Mouse (Mus musculus) liver, embryonic 12.5 days (tissue): ENCODE measurements around the gene Myh14. TPM values are rescaled to one million over a fixed set of nuclear protein-coding genes. Genes with fewer than 3 reads are reported as not detected.
A peak's percentile ranks its signal among the peaks of the same experiment; 100 is the strongest.

ENCODE experiments used
- ATAC-seq: fragments of 200-750 bp; cut with Nextera tagmentation; 2 replicates; pipeline ENCODE4 v1.8.0; 2017; ENCODE audit warnings: moderate number of reproducible peaks, mild to moderate bottlenecking, moderate library complexity
- H3K27ac ChIP-seq: fragments of 300-500 bp; sonication (generic); 2 replicates; pipeline ENCODE4 v1.5.1; 2016; ENCODE audit warnings: mild to moderate bottlenecking
- H3K27me3 ChIP-seq: fragments of 300-500 bp; sonication (generic); replicated peaks from 2 replicates; pipeline ENCODE4 v1.6.1; 2016; ENCODE audit warnings: mild to moderate bottlenecking, moderate library complexity
- H3K36me3 ChIP-seq: fragments of 300-500 bp; sonication (generic); 2 replicates; pipeline ENCODE4 v1.6.1; 2016; ENCODE audit warnings: mild to moderate bottlenecking, moderate library complexity
- H3K4me1 ChIP-seq: fragments of 300-500 bp; sonication (generic); 2 replicates; pipeline ENCODE4 v1.6.1; 2016
- H3K4me2 ChIP-seq: fragments of 300-500 bp; sonication (generic); 2 replicates; pipeline ENCODE4 v1.6.1; 2016; ENCODE audit warnings: mild to moderate bottlenecking, moderate library complexity
- H3K4me3 ChIP-seq: fragments of 300-500 bp; sonication (generic); 2 replicates; pipeline ENCODE4 v1.5.1; 2016; ENCODE audit warnings: mild to moderate bottlenecking, moderate library complexity
- H3K9ac ChIP-seq: fragments of 300-500 bp; sonication (generic); 2 replicates; pipeline ENCODE4 v1.6.1; 2016; ENCODE audit warnings: mild to moderate bottlenecking, moderate library complexity
- H3K9me3 ChIP-seq: fragments of 300-500 bp; sonication (generic); replicated peaks from 2 replicates; pipeline ENCODE4 v1.6.1; 2016; ENCODE audit warnings: mild to moderate bottlenecking, moderate library complexity
- WGBS: fragments of 180-500 bp; shearing (Covaris S2); methylation state at CpG from one replicate; pipeline ENCODE4 v1.1.7; 2016; ENCODE audit not compliant: insufficient replicate concordance; 5-methylcytosine and 5-hydroxymethylcytosine counted together
- polyA plus RNA-seq: library from polyadenylated mRNA; unstranded; fragments of >200 nt; fragmentation: Nextera tagmentation; extraction: Ambion mirVana; gene quantifications from 2 replicates; pipeline ENCODE4 v1.2.1, GENCODE M21; 2016

Myh14 gene
- polyA plus RNA-seq, 1 experiment from 2014 or later = 0.13 TPM

GRCm38 (mm10) chr7:44606171-44606901 is 64.3 kb downstream of the Myh14 start:
- H3K27ac ChIP-seq = no peak overlapping the region
- no peaks in the 10 kb centered on the region for H3K4me1 ChIP-seq
- H3K9me3 ChIP-seq = no peaks in the 10 kb centered on the region
- H3K27me3 ChIP-seq = peaks cover 89% of the 10 kb centered on the region
- WGBS = 8% methylated on average over 29 of the region's 29 CpGs
- peak; percentile 30; the same call in 1 of the 2 replicates for ATAC-seq
- no peak overlapping the region for H3K4me3 ChIP-seq
- no peaks in the 10 kb centered on the region for H3K36me3 ChIP-seq
- no peak overlapping the region for H3K4me2 ChIP-seq
- no peak overlapping the region for H3K9ac ChIP-seq

- 38% methylated on average over 7 of the region's 7 CpGs for WGBS
- peaks cover 93% of the 10 kb centered on the region for H3K27me3 ChIP-seq
- no peaks in the 10 kb centered on the region for H3K36me3 ChIP-seq
- no peak for ATAC-seq
- no peaks in the 10 kb centered on the region for H3K4me1 ChIP-seq
- H3K4me3 ChIP-seq = no peak overlapping the region
- H3K9me3 ChIP-seq = no peaks in the 10 kb centered on the region
- no peak overlapping the region for H3K4me2 ChIP-seq
- no peak overlapping the region for H3K27ac ChIP-seq
- no peak overlapping the region for H3K9ac ChIP-seq
Observed at GRCm38 (mm10) chr7:44605436-44605835, 65.2 kb downstream of the Myh14 start.

- no peak for ATAC-seq
- peaks cover 93% of the 10 kb centered on the region for H3K27me3 ChIP-seq
- no peaks in the 10 kb centered on the region for H3K9me3 ChIP-seq
- H3K36me3 ChIP-seq = no peaks in the 10 kb centered on the region
- H3K27ac ChIP-seq = no peak overlapping the region
- H3K4me2 ChIP-seq = peak overlapping the region; percentile 50
- 0 out of 2 replicates have a peak overlapping the region, but pooled peaks have one; percentile 26 for H3K4me3 ChIP-seq
- no peaks in the 10 kb centered on the region for H3K4me1 ChIP-seq
- no peak overlapping the region for H3K9ac ChIP-seq
- whole genome bisulfite sequencing = 5% methylated on average over 8 of the region's 8 CpGs
Observed at GRCm38 (mm10) chr7:44604619-44605018, 66.0 kb downstream of the Myh14 start.

GRCm38 (mm10) chr7:44604139-44604606 is 66.5 kb downstream of the Myh14 start:
- peak overlapping the region; percentile 26 for H3K4me3 ChIP-seq
- peaks cover 95% of the 10 kb centered on the region for H3K27me3 ChIP-seq
- H3K4me2 ChIP-seq = peak overlapping the region; percentile 50
- H3K9ac ChIP-seq = no peak overlapping the region
- H3K27ac ChIP-seq = no peak overlapping the region
- no peaks in the 10 kb centered on the region for H3K9me3 ChIP-seq
- H3K4me1 ChIP-seq = no peaks in the 10 kb centered on the region
- H3K36me3 ChIP-seq = no peaks in the 10 kb centered on the region
- peak; percentile 48 for ATAC-seq
- 5% methylated on average over 19 of the region's 25 CpGs for WGBS

GRCm38 (mm10) chr7:44603186-44603855 is 67.3 kb downstream of the Myh14 start:
- peak overlapping the region; percentile 26; the same call in 1 of the 2 replicates for H3K4me3 ChIP-seq
- H3K36me3 ChIP-seq = no peaks in the 10 kb centered on the region
- H3K4me1 ChIP-seq = no peaks in the 10 kb centered on the region
- no peak overlapping the region for H3K27ac ChIP-seq
- peaks cover 88% of the 10 kb centered on the region for H3K27me3 ChIP-seq
- peak overlapping the region; percentile 50 for H3K4me2 ChIP-seq
- no peak for ATAC-seq
- 2% methylated on average over 20 of the region's 20 CpGs for WGBS
- H3K9me3 ChIP-seq = no peaks in the 10 kb centered on the region
- H3K9ac ChIP-seq = no peak overlapping the region

GRCm38 (mm10) chr7:44602443-44602842 is 68.2 kb downstream of the Myh14 start:
- no peak for ATAC-seq
- no peaks in the 10 kb centered on the region for H3K9me3 ChIP-seq
- WGBS = 18% methylated on average over 11 of the region's 11 CpGs

GRCm38 (mm10) chr7:44601646-44602045 is 69.0 kb downstream of the Myh14 start:
- no peak for ATAC-seq
- H3K27me3 ChIP-seq = peaks cover 78% of the 10 kb centered on the region
- WGBS = 12% methylated on average over 19 of the region's 19 CpGs

More at GRCm38 (mm10) chr7:44602443-44602842, 68.2 kb downstream of the Myh14 start:
- no peak overlapping the region for H3K9ac ChIP-seq
- no peaks in the 10 kb centered on the region for H3K36me3 ChIP-seq
- H3K4me1 ChIP-seq = no peaks in the 10 kb centered on the region
- peaks cover 86% of the 10 kb centered on the region for H3K27me3 ChIP-seq
- H3K4me2 ChIP-seq = no peak overlapping the region
- H3K4me3 ChIP-seq = no peak overlapping the region
- no peak overlapping the region for H3K27ac ChIP-seq

GRCm38 (mm10) chr7:44600691-44601262 is 69.9 kb downstream of the Myh14 start:
- ATAC-seq = no peak

More at GRCm38 (mm10) chr7:44601646-44602045, 69.0 kb downstream of the Myh14 start:
- Histone ChIP-seq H3K36me3 (no peaks in the 10 kb centered on the region), H3K27ac (no peak overlapping the region), H3K4me2 (no peak overlapping the region), H3K9ac (no peak overlapping the region), H3K4me3 (no peak overlapping the region), H3K9me3 (no peaks in the 10 kb centered on the region), H3K4me1 (no peaks in the 10 kb centered on the region)

GRCm38 (mm10) chr7:44598336-44598735 is 72.3 kb downstream of the Myh14 start:
- Histone ChIP-seq H3K36me3 (no peaks in the 10 kb centered on the region), H3K4me2 (no peak overlapping the region), H3K9me3 (no peaks in the 10 kb centered on the region), H3K9ac (no peak overlapping the region), H3K4me1 (no peaks in the 10 kb centered on the region), H3K27me3 (peaks cover 73% of the 10 kb centered on the region), H3K4me3 (no peak overlapping the region), H3K27ac (no peak overlapping the region)
- WGBS = 63% methylated on average over 12 of the region's 12 CpGs
- ATAC-seq = no peak

More at GRCm38 (mm10) chr7:44600691-44601262, 69.9 kb downstream of the Myh14 start:
- Histone ChIP-seq H3K9ac (no peak overlapping the region), H3K27ac (no peak overlapping the region), H3K4me2 (no peak overlapping the region), H3K27me3 (peaks cover 76% of the 10 kb centered on the region), H3K36me3 (no peaks in the 10 kb centered on the region), H3K4me1 (no peaks in the 10 kb centered on the region), H3K4me3 (no peak overlapping the region), H3K9me3 (no peaks in the 10 kb centered on the region)
- 70% methylated on average over 10 of the region's 10 CpGs for WGBS

GRCm38 (mm10) chr7:44597666-44598065 is 73.0 kb downstream of the Myh14 start:
- H3K4me3 ChIP-seq = no peak overlapping the region
- no peaks in the 10 kb centered on the region for H3K9me3 ChIP-seq
- H3K27me3 ChIP-seq = peaks cover 73% of the 10 kb centered on the region
- no peak overlapping the region for H3K27ac ChIP-seq
- no peak overlapping the region for H3K4me2 ChIP-seq
- H3K4me1 ChIP-seq = no peaks in the 10 kb centered on the region
- no peaks in the 10 kb centered on the region for H3K36me3 ChIP-seq
- no peak for ATAC-seq
- no peak overlapping the region for H3K9ac ChIP-seq
- WGBS = 67% methylated on average over 4 of the region's 4 CpGs

GRCm38 (mm10) chr7:44596996-44597538 is 73.6 kb downstream of the Myh14 start:
- whole genome bisulfite sequencing = 39% methylated on average over 5 of the region's 5 CpGs
- H3K9me3 ChIP-seq = no peaks in the 10 kb centered on the region
- peaks cover 73% of the 10 kb centered on the region for H3K27me3 ChIP-seq
- H3K36me3 ChIP-seq = no peaks in the 10 kb centered on the region
- H3K4me1 ChIP-seq = no peaks in the 10 kb centered on the region
- no peak for ATAC-seq
- H3K27ac ChIP-seq = no peak overlapping the region
- no peak overlapping the region for H3K9ac ChIP-seq
- no peak overlapping the region for H3K4me2 ChIP-seq
- no peak overlapping the region for H3K4me3 ChIP-seq

GRCm38 (mm10) chr7:44596051-44596450 is 74.6 kb downstream of the Myh14 start:
- peaks cover 73% of the 10 kb centered on the region for H3K27me3 ChIP-seq
- peaks cover 7% of the 10 kb centered on the region for H3K4me1 ChIP-seq
- H3K4me3 ChIP-seq = no peak overlapping the region
- WGBS = 75% methylated on average over 6 of the region's 6 CpGs
- H3K4me2 ChIP-seq = no peak overlapping the region
- no peak overlapping the region for H3K27ac ChIP-seq
- no peaks in the 10 kb centered on the region for H3K36me3 ChIP-seq
- no peaks in the 10 kb centered on the region for H3K9me3 ChIP-seq
- no peak overlapping the region for H3K9ac ChIP-seq
- ATAC-seq = no peak
